Mouse (Mus musculus): Measurements from ENCODE around the gene Adamts16. TPM values are rescaled to one million over a fixed set of nuclear protein-coding genes. Genes with fewer than 3 reads are reported as not detected.

The Adamts16 gene
- total RNA-seq, 4 experiments from 2014 or later, result 0.09 to 0.43 (median 0.12) TPM; not detected in 1

DNA sequence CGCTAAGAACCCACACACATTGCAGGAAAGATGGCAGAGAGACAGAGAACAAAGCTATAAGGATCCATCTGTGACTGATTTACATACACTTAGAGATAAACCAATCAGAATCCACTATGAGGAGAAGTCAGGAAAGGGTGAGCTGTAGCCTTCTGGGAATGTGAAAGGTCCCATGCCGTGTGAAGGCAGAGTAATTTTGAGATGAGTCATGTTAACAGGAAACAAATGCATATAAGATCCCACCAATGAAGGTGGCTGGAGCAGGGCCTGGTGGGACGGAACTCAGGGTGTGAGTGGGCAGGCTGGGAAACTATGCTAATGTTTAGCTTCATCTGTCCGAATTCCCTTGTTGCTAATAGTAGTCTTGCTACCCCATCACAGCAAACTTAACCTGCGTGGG lies 128.3 kb downstream of the Adamts16 start:
- DNase-seq, result no peak

DNA sequence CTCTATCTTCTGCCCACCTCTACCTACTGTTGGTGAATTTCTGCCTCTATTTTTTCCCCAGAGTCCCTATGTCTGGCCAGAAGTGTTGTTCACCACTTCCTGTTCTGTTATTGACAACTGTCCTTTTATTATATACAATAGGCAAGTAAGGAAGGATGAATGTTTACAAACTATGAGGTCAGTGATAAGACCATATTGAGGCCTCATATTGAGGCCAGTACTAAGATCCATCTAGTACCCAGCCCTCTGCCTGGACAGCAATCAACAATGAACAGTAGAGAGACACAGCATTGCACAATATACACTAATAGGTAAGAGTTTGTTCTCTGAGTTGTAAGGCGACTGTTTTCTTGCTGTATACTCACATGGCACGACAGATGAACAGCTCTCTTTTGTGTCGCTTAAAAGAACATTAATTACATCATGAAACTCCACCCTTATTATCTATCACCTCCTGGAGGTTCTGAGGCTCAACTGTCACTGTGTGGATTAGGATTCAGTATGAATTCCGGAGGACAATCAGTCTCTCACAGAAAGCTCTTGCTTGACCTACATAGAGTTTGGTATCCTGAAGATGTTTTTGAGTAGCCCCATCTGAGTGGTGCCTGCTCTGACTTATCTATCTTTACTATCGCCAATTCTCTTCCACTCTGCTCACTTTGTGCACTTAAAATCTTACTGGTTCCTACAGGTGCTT lies 134.3 kb downstream of the Adamts16 start:
- DNase-seq, result no peak

GRCm38 (mm10) chr13:70702904-70703303 lies 138.7 kb downstream of the Adamts16 start:
- DNase-seq, result no peak

DNA sequence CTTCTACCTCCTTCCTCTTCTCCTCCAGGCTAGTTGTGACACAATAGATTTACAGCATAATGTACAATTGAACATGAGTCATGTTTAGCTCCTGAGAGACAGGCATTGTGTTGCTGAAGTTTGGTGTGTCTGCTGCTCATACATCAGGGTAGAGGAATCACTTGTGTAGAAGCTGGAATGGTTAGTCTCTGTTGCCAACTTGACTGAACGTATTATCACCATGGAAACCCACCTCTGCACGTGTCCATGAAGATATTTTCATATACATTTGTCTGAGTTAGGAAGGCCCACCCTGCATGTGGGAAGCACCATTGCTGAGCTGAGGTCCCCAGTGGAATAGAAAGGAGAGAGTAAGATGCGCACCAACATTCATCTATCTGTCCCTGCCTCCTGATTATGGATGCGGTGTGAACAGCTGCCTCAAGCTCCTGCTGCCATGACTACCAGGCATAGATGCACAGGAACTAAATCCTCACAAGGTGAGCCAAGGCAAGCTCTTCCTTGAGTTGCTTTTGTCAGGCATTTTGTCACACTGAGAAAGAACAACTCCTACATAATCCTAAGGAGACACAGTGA lies 142.7 kb downstream of the Adamts16 start:
- no peak for DNase-seq

DNA sequence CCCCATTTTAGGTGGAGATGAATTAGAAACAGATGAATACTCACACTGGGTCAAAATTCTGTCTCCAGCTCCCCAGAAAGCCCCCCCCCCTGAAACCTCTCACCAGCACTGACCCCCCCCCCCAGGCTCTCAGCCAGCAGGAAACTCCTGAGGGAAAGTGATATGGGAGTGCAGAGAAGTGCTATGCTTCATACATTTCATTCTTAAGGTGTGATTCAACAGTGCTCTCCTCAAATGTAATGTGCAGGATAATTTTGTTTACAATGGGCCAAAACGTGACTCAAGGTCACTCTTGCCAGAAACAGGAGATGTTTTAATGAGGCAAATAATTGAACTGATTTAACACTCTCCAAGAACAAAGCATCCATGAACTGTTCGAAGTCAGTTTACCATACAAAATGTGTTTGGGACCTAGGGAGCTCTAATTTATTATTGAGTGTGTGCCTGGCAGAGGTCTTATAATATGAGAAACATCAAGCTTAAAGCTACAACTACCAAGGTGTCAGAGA lies 152.1 kb downstream of the Adamts16 start:
- DNase-seq, result no peak

- no peak for DNase-seq
Observed at GRCm38 (mm10) chr13:70685825-70686224, 155.8 kb downstream of the Adamts16 start.

GRCm38 (mm10) chr13:70684976-70685609 lies 156.5 kb downstream of the Adamts16 start:
- no peak for DNase-seq

DNA sequence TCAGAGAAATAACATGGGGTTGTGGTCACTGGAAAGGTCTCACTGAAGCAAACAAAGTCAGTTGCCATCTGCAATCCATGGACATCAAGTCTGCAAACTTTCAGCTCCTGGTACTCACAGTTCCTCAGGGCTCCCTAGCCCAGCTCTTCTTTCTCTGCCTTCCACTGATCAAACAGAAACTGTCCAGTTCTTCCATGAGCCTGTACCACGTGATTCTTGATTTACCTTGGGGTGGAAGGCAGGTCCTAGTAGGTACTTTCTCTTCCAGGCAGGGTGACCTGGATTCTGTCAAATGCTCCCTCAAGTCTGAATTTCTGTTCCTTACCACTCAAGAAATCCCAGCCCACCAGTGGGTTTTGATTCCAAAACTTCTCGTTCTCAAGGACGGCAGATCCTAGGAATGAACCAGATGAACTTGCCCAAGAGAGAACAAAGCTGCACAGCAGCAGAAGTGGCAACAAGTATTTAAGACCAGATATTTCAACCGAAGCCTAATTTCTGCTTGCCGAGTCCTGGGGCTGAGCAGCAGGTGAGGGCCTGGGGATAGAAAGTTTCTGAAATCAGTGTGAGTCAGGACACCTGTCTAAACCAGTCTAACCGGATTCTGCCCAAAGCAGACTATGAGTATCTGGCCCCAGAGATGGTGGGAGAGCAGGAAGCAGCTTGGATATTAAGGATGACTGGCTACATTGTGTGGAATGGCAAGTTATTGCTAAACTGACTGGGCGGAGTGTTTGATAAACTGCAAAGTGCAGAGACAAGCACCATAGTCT lies 160.0 kb downstream of the Adamts16 start:
- DNase-seq, result no peak

- no peak for DNase-seq
Observed at GRCm38 (mm10) chr13:70680316-70680715, 161.3 kb downstream of the Adamts16 start.

Other genes starting within 250 kb of the Adamts16 start
- gene Ice1, start 204.2 kb downstream of the Adamts16 start, total RNA-seq (2022), result 10 to 100 TPM; 28.2 to 42.2 (median 34.3) TPM